Mouse (Mus musculus) forebrain, embryonic 11.5 days (tissue): ENCODE measurements around the gene Mllt3. TPM values are rescaled to one million over a fixed set of nuclear protein-coding genes. Genes with fewer than 3 reads are reported as not detected.

Experiments used
- ATAC-seq: fragments of 200-750 bp; cut with Nextera tagmentation; replicated peaks from 2 replicates; pipeline ENCODE4 v1.8.0; 2017; ENCODE audit warnings: moderate TSS enrichment; ENCODE audit not compliant: low FRiP score
- DNase-seq: peaks from one replicate; pipeline ENCODE4 v3.0.0-alpha.2; 2017; ENCODE audit warnings: low spot score
- H3K27ac ChIP-seq: fragments of 300-500 bp; sonication (generic); 2 replicates; pipeline ENCODE4 v1.5.1; 2014; ENCODE audit warnings: low read depth, low read length
- H3K27me3 ChIP-seq: fragments of 300-500 bp; sonication (generic); 2 replicates; pipeline ENCODE4 v1.6.1; 2014; ENCODE audit warnings: mild to moderate bottlenecking, low read length, mixed read lengths; ENCODE audit not compliant: control insufficient read depth, insufficient read depth
- H3K36me3 ChIP-seq: fragments of 300-500 bp; sonication (generic); 2 replicates; pipeline ENCODE4 v1.6.1; 2014; ENCODE audit warnings: mild to moderate bottlenecking, low read length, moderate library complexity, mixed read lengths; ENCODE audit not compliant: control insufficient read depth, insufficient read depth
- H3K4me1 ChIP-seq: fragments of 300-500 bp; sonication (generic); replicated peaks from 2 replicates; pipeline ENCODE4 v1.6.1; 2014; ENCODE audit warnings: low read length, mixed read lengths; ENCODE audit not compliant: control insufficient read depth, insufficient read depth
- H3K4me2 ChIP-seq: fragments of 300-500 bp; sonication (generic); 2 replicates; pipeline ENCODE4 v1.6.1; 2014; ENCODE audit warnings: low read depth, mild to moderate bottlenecking, low read length, moderate library complexity, mixed read lengths; ENCODE audit not compliant: severe bottlenecking
- H3K4me3 ChIP-seq: fragments of 300-500 bp; sonication (generic); 2 replicates; pipeline ENCODE4 v1.5.1; 2014; ENCODE audit warnings: low read depth, low read length
- H3K9ac ChIP-seq: fragments of 300-500 bp; sonication (generic); 2 replicates; pipeline ENCODE4 v1.6.1; 2014; ENCODE audit warnings: low read length
- H3K9me3 ChIP-seq: fragments of 300-500 bp; sonication (generic); 2 replicates; pipeline ENCODE4 v1.6.1; 2016; ENCODE audit warnings: low read length, mixed read lengths; ENCODE audit not compliant: control insufficient read depth
- WGBS: fragments of 180-500 bp; shearing (Covaris S2); extraction: QIAGEN DNeasy Blood & Tissue Kit; methylation state at CpG from one replicate; pipeline ENCODE4 v1.1.7; 2014; 5-methylcytosine and 5-hydroxymethylcytosine counted together
- polyA plus RNA-seq: library from polyadenylated mRNA; unstranded; fragments of >200 nt; fragmentation: Nextera tagmentation; extraction: Ambion mirVana; gene quantifications from 2 replicates; pipeline ENCODE4 v1.2.1, GENCODE M21; 2014

The Mllt3 gene
- polyA plus RNA-seq, 1 experiment from 2014 or later = 70.8 TPM

GRCm38 (mm10) chr4:87844668-87845210 is 188.4 kb downstream of the Mllt3 start:
- no peak overlapping the region for H3K9ac ChIP-seq
- 70% methylated on average over 6 of the region's 6 CpGs for WGBS
- H3K9me3 ChIP-seq = no peaks in the 10 kb centered on the region
- H3K27ac ChIP-seq = no peak overlapping the region
- no peak overlapping the region for H3K4me2 ChIP-seq
- no peaks in the 10 kb centered on the region for H3K27me3 ChIP-seq
- H3K4me3 ChIP-seq = no peak overlapping the region
- ATAC-seq (no peak), DNase-seq (no peak)
- peaks cover 2% of the 10 kb centered on the region; the same call in 1 of the 2 replicates for H3K4me1 ChIP-seq
- no peaks in the 10 kb centered on the region for H3K36me3 ChIP-seq

- H3K4me2 ChIP-seq = no peak overlapping the region
- no peak overlapping the region for H3K4me3 ChIP-seq
Observed at GRCm38 (mm10) chr4:87840210-87840910, 192.8 kb downstream of the Mllt3 start.

GRCm38 (mm10) chr4:87838716-87839115 is 194.4 kb downstream of the Mllt3 start:
- WGBS = 86% methylated on average over 1 of the region's 1 CpGs
- Histone ChIP-seq H3K9me3 (no peaks in the 10 kb centered on the region), H3K4me3 (no peak overlapping the region), H3K27ac (no peak overlapping the region), H3K27me3 (no peaks in the 10 kb centered on the region), H3K9ac (no peak overlapping the region), H3K36me3 (no peaks in the 10 kb centered on the region), H3K4me1 (peaks cover 7% of the 10 kb centered on the region), H3K4me2 (no peak overlapping the region)
- ATAC-seq (no peak), DNase-seq (no peak)

More at GRCm38 (mm10) chr4:87840210-87840910, 192.8 kb downstream of the Mllt3 start:
- ATAC-seq (no peak), DNase-seq (no peak)
- H3K9me3 ChIP-seq = no peaks in the 10 kb centered on the region
- no peaks in the 10 kb centered on the region for H3K36me3 ChIP-seq
- H3K27me3 ChIP-seq = no peaks in the 10 kb centered on the region
- peaks cover 2% of the 10 kb centered on the region; the same call in 1 of the 2 replicates for H3K4me1 ChIP-seq
- no peak overlapping the region for H3K9ac ChIP-seq
- WGBS = 89% methylated on average over 10 of the region's 10 CpGs
- H3K27ac ChIP-seq = no peak overlapping the region

GRCm38 (mm10) chr4:87837471-87838361 is 195.4 kb downstream of the Mllt3 start:
- H3K4me3 ChIP-seq = no peak overlapping the region
- WGBS = 96% methylated on average over 2 of the region's 2 CpGs
- no peak overlapping the region for H3K9ac ChIP-seq
- H3K27ac ChIP-seq = no peak overlapping the region
- no peaks in the 10 kb centered on the region for H3K36me3 ChIP-seq
- DNase-seq (no peak), ATAC-seq (no peak)
- no peak overlapping the region for H3K4me2 ChIP-seq
- peaks cover 7% of the 10 kb centered on the region for H3K4me1 ChIP-seq
- H3K27me3 ChIP-seq = no peaks in the 10 kb centered on the region
- H3K9me3 ChIP-seq = no peaks in the 10 kb centered on the region

GRCm38 (mm10) chr4:87836257-87836656 is 196.9 kb downstream of the Mllt3 start:
- Histone ChIP-seq H3K4me3 (no peak overlapping the region), H3K36me3 (no peaks in the 10 kb centered on the region), H3K9ac (no peak overlapping the region), H3K27ac (no peak overlapping the region), H3K9me3 (no peaks in the 10 kb centered on the region), H3K4me1 (peaks cover 7% of the 10 kb centered on the region), H3K4me2 (no peak overlapping the region), H3K27me3 (no peaks in the 10 kb centered on the region)
- 94% methylated on average over 5 of the region's 5 CpGs for WGBS
- DNase-seq = no peak
- no peak for ATAC-seq

- H3K27me3 ChIP-seq = no peaks in the 10 kb centered on the region
- peaks cover 7% of the 10 kb centered on the region for H3K4me1 ChIP-seq
- no peak for ATAC-seq
- no peak for DNase-seq
- no peak overlapping the region for H3K4me2 ChIP-seq
- no peak overlapping the region for H3K9ac ChIP-seq
- 65% methylated on average over 6 of the region's 6 CpGs for WGBS
- H3K27ac ChIP-seq = no peak overlapping the region
- no peaks in the 10 kb centered on the region for H3K9me3 ChIP-seq
- no peaks in the 10 kb centered on the region for H3K36me3 ChIP-seq
- no peak overlapping the region for H3K4me3 ChIP-seq
Observed at GRCm38 (mm10) chr4:87835191-87835590, 198.0 kb downstream of the Mllt3 start.

GRCm38 (mm10) chr4:87834310-87834709 is 198.9 kb downstream of the Mllt3 start:
- Histone ChIP-seq H3K4me2 (no peak overlapping the region), H3K27me3 (no peaks in the 10 kb centered on the region), H3K9me3 (no peaks in the 10 kb centered on the region), H3K9ac (no peak overlapping the region), H3K27ac (peak overlapping the region; percentile 48; the same call in 1 of the 2 replicates), H3K36me3 (no peaks in the 10 kb centered on the region; the same call in 1 of the 2 replicates), H3K4me3 (no peak overlapping the region), H3K4me1 (peaks cover 7% of the 10 kb centered on the region)
- peak; percentile 54 for DNase-seq
- ATAC-seq = peak; percentile 82
- WGBS = 4% methylated on average over 2 of the region's 2 CpGs

GRCm38 (mm10) chr4:87830794-87831306 is 202.3 kb downstream of the Mllt3 start:
- 93% methylated on average over 6 of the region's 6 CpGs for WGBS
- H3K27ac ChIP-seq = no peak overlapping the region
- DNase-seq = no peak

More at GRCm38 (mm10) chr4:87830794-87831306, 202.3 kb downstream of the Mllt3 start:
- Histone ChIP-seq H3K9me3 (no peaks in the 10 kb centered on the region), H3K4me2 (no peak overlapping the region), H3K36me3 (no peaks in the 10 kb centered on the region; the same call in 1 of the 2 replicates), H3K4me3 (no peak overlapping the region), H3K27me3 (no peaks in the 10 kb centered on the region), H3K9ac (no peak overlapping the region), H3K4me1 (peaks cover 7% of the 10 kb centered on the region)
- no peak for ATAC-seq
